Mouse (Mus musculus): Measurements from ENCODE around the gene Epn2.

DNA sequence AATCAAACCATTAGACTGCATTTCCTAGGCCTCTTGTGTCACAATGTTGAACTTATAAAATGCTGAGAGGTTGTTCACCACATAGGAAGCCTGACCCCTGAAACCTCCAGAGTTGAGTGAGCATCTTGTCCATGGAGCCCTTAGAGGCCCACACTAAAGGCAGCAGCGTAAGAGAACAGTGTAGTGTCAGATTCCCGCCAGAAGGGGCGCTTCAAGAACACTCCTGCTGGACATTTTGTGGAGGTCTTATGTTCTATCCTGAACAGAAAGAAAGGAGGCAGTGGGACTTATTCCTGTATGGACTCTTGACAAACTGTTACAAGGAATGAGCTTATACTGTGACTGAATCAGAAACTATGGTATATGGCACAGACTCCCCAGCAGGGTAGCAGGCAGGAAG lies 64.5 kb downstream of the Epn2 start:
- TF ChIP-seq CTCF (IDR thresholded peaks at IDR 0.05; ENCODE audit: borderline replicate concordance, insufficient read depth, low read depth, low read length) (peak; percentile 38; the same call in 1 of the 2 replicates), POLR2A (IDR thresholded peaks at IDR 0.05; ENCODE audit: borderline replicate concordance, insufficient read depth, low read length) (no peak)
